Mouse (Mus musculus): ENCODE measurements at regions not wholly inside any gene's neighbourhood (a gene's known extent, or its start where the extent isn't known, plus 50 kb on each side); places are given as distances from the start of the nearest gene placed in this dataset.
"Not testable (repeated sequence)": the region's sequence is repeated elsewhere in the genome, so short reads cannot be mapped to it uniquely, and the experiment has no call there.

- no peak for DNase-seq
These were observed 672.6 kb downstream of the Rwdd3 start for GRCm38 (mm10) chr3:120498937-120499336.

GRCm38 (mm10) chr3:120477934-120478333, 693.6 kb downstream of the Rwdd3 start:
- DNase-seq: no peak

GRCm38 (mm10) chr3:120477232-120477631, 693.0 kb upstream of the Ptbp2 start:
- no peak for DNase-seq

GRCm38 (mm10) chr3:120473645-120474038, 689.4 kb upstream of the Ptbp2 start:
- no peak for DNase-seq

- no peak for DNase-seq
These were observed 688.7 kb upstream of the Ptbp2 start for GRCm38 (mm10) chr3:120472687-120473644.

GRCm38 (mm10) chr3:120471878-120472444, 687.7 kb upstream of the Ptbp2 start:
- DNase-seq: no peak

- DNase-seq: no peak
These were observed 684.6 kb upstream of the Ptbp2 start for GRCm38 (mm10) chr3:120468887-120469286.

- no peak for DNase-seq
These were observed 676.5 kb upstream of the Ptbp2 start for GRCm38 (mm10) chr3:120460717-120461116.

GRCm38 (mm10) chr3:120457912-120458311, 673.6 kb upstream of the Ptbp2 start:
- no peak for DNase-seq

- DNase-seq: no peak
These were observed 656.9 kb upstream of the Ptbp2 start for GRCm38 (mm10) chr3:120441127-120441526.

- DNase-seq: no peak
These were observed 646.0 kb upstream of the Ptbp2 start for GRCm38 (mm10) chr3:120430285-120430684.

- no peak for DNase-seq
These were observed 632.4 kb upstream of the Ptbp2 start for GRCm38 (mm10) chr3:120416634-120417033.

GRCm38 (mm10) chr3:120375688-120376289, 591.5 kb upstream of the Ptbp2 start:
- DNase-seq: no peak

- no peak for DNase-seq
These were observed 558.6 kb upstream of the Ptbp2 start for GRCm38 (mm10) chr3:120342747-120343377.

GRCm38 (mm10) chr3:120341882-120342281, 557.6 kb upstream of the Ptbp2 start:
- no peak for DNase-seq

- DNase-seq: no peak
These were observed 551.7 kb upstream of the Ptbp2 start for GRCm38 (mm10) chr3:120335843-120336585.

GRCm38 (mm10) chr3:120307042-120307441, 522.8 kb upstream of the Ptbp2 start:
- not testable (repeated sequence) for DNase-seq

GRCm38 (mm10) chr3:120305608-120306007, 521.3 kb upstream of the Ptbp2 start:
- DNase-seq: no peak
